Mouse (Mus musculus) brain, embryonic 14.5 days (tissue): ENCODE measurements around the gene Cipc.

Source experiments
- CTCF ChIP-seq: fragments of 200-500 bp; IDR thresholded peaks from 2 replicates; pipeline ENCODE4 v1.5.1; 2012; ENCODE audit warnings: inconsistent platforms, mild to moderate bottlenecking, moderate library complexity, borderline replicate concordance; ENCODE audit not compliant: insufficient read depth, insufficient read length; ENCODE audit errors: extremely low read depth
- POLR2A ChIP-seq: fragments of 200-500 bp; IDR thresholded peaks from 2 replicates; pipeline ENCODE4 v1.6.1; 2012; ENCODE audit warnings: mild to moderate bottlenecking, inconsistent platforms, borderline replicate concordance; ENCODE audit not compliant: poor library complexity, insufficient read depth, insufficient read length, severe bottlenecking; ENCODE audit errors: extremely low read depth

DNA sequence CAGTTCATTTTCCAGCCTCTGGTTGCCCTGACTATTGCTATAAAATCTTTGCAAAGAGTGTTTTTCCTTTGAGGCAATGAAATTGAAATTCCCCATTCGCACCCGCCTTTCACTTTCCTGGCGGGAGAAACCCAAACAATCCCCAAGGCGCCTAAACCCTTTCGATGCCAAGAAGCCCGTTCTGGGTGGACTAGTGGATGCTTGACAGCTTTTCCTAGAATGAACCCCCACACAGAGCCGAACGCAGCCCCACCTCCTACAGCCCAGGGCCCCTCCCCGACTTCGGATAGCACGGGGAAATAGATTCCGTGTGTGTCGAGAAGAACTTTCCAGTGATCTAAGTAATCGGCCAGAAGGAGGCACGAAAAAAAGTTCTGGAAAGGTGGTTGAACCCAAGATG, 42.5 kb downstream of the Cipc start:
- TF ChIP-seq CTCF (no peak), POLR2A (no peak)
